Mouse (Mus musculus) limb, embryonic 13.5 days (tissue): ENCODE results near the gene Col4a1. TPM values are rescaled to one million over a fixed set of nuclear protein-coding genes. Genes with fewer than 3 reads are reported as not detected.

Experiments used
- ATAC-seq: fragments of 200-750 bp; cut with Nextera tagmentation; 2 replicates; pipeline ENCODE4 v1.8.0; 2017; ENCODE audit warnings: low read depth, moderate number of reproducible peaks, moderate TSS enrichment; ENCODE audit not compliant: low FRiP score
- H3K27ac ChIP-seq: fragments of 300-500 bp; sonication (generic); 2 replicates; pipeline ENCODE4 v1.5.1; 2015; ENCODE audit warnings: inconsistent platforms, mild to moderate bottlenecking, moderate library complexity
- H3K27me3 ChIP-seq: fragments of 300-500 bp; sonication (generic); 2 replicates; pipeline ENCODE4 v1.6.1; 2015; ENCODE audit warnings: mild to moderate bottlenecking, inconsistent platforms
- H3K36me3 ChIP-seq: fragments of 300-500 bp; sonication (generic); 2 replicates; pipeline ENCODE4 v1.6.1; 2015; ENCODE audit warnings: inconsistent platforms, mild to moderate bottlenecking, moderate library complexity
- H3K4me1 ChIP-seq: fragments of 300-500 bp; sonication (generic); 2 replicates; pipeline ENCODE4 v1.6.1; 2015; ENCODE audit warnings: inconsistent platforms
- H3K4me2 ChIP-seq: fragments of 300-500 bp; sonication (generic); replicated peaks from 2 replicates; pipeline ENCODE4 v1.6.1; 2015; ENCODE audit warnings: inconsistent platforms, mild to moderate bottlenecking, moderate library complexity
- H3K4me3 ChIP-seq: fragments of 300-500 bp; sonication (generic); 2 replicates; pipeline ENCODE4 v1.5.1; 2015; ENCODE audit warnings: moderate library complexity, mild to moderate bottlenecking, inconsistent platforms
- H3K9ac ChIP-seq: fragments of 300-500 bp; sonication (generic); 2 replicates; pipeline ENCODE4 v1.6.1; 2015; ENCODE audit warnings: mild to moderate bottlenecking, inconsistent platforms
- H3K9me3 ChIP-seq: fragments of 300-500 bp; sonication (generic); 2 replicates; pipeline ENCODE4 v1.6.1; 2016; ENCODE audit warnings: inconsistent platforms
- WGBS: fragments of 180-500 bp; shearing (Covaris S2); methylation state at CpG from one replicate; pipeline ENCODE4 v1.1.7; 2015; 5-methylcytosine and 5-hydroxymethylcytosine counted together
- polyA plus RNA-seq: library from polyadenylated mRNA; unstranded; fragments of >200 nt; fragmentation: Nextera tagmentation; extraction: Ambion mirVana; gene quantifications from 2 replicates; pipeline ENCODE4 v1.2.1, GENCODE M21; 2015

Gene Col4a1
- polyA plus RNA-seq, 1 experiment from 2014 or later = 115 TPM

GRCm38 (mm10) chr8:11182606-11183005 is 130.0 kb downstream of the Col4a1 start:
- Histone ChIP-seq H3K4me1 (peaks cover 12% of the 10 kb centered on the region), H3K9ac (no peak overlapping the region), H3K27ac (no peak overlapping the region), H3K4me2 (no peak overlapping the region), H3K36me3 (no peaks in the 10 kb centered on the region), H3K27me3 (no peaks in the 10 kb centered on the region), H3K4me3 (no peak overlapping the region), H3K9me3 (no peaks in the 10 kb centered on the region)
- no peak for ATAC-seq
- 83% methylated on average over 12 of the region's 12 CpGs for WGBS

- H3K4me1 ChIP-seq = peaks cover 9% of the 10 kb centered on the region
- no peak overlapping the region for H3K4me2 ChIP-seq
- H3K9me3 ChIP-seq = no peaks in the 10 kb centered on the region
- no peak overlapping the region for H3K9ac ChIP-seq
- ATAC-seq = no peak
- no peaks in the 10 kb centered on the region for H3K27me3 ChIP-seq
- 56% methylated on average over 4 of the region's 4 CpGs for WGBS
- H3K27ac ChIP-seq = no peak overlapping the region
- H3K36me3 ChIP-seq = no peaks in the 10 kb centered on the region
- no peak overlapping the region for H3K4me3 ChIP-seq
Observed at GRCm38 (mm10) chr8:11182148-11182484, 130.5 kb downstream of the Col4a1 start.

GRCm38 (mm10) chr8:11181420-11182147 is 131.0 kb downstream of the Col4a1 start:
- Histone ChIP-seq H3K9me3 (no peaks in the 10 kb centered on the region), H3K4me1 (peaks cover 8% of the 10 kb centered on the region), H3K4me3 (no peak overlapping the region), H3K27ac (no peak overlapping the region), H3K36me3 (no peaks in the 10 kb centered on the region), H3K4me2 (no peak overlapping the region), H3K9ac (no peak overlapping the region), H3K27me3 (no peaks in the 10 kb centered on the region)
- no peak for ATAC-seq
- WGBS = 79% methylated on average over 11 of the region's 11 CpGs

GRCm38 (mm10) chr8:11179869-11180268 is 132.8 kb downstream of the Col4a1 start:
- ATAC-seq = no peak
- Histone ChIP-seq H3K27me3 (no peaks in the 10 kb centered on the region), H3K4me1 (peaks cover 8% of the 10 kb centered on the region), H3K9me3 (no peaks in the 10 kb centered on the region), H3K4me2 (no peak overlapping the region), H3K4me3 (no peak overlapping the region), H3K9ac (no peak overlapping the region), H3K27ac (no peak overlapping the region), H3K36me3 (no peaks in the 10 kb centered on the region)
- WGBS = 70% methylated on average over 3 of the region's 3 CpGs

GRCm38 (mm10) chr8:11176393-11176792 is 136.2 kb downstream of the Col4a1 start:
- Histone ChIP-seq H3K9me3 (no peaks in the 10 kb centered on the region), H3K4me1 (peaks cover 5% of the 10 kb centered on the region; the same call in 1 of the 2 replicates), H3K36me3 (no peaks in the 10 kb centered on the region), H3K4me2 (no peak overlapping the region), H3K27ac (0 out of 2 replicates have a peak overlapping the region, but pooled peaks have one; percentile 11), H3K4me3 (no peak overlapping the region), H3K27me3 (peaks cover 4% of the 10 kb centered on the region; the same call in 1 of the 2 replicates), H3K9ac (no peak overlapping the region)
- WGBS = 81% methylated on average over 7 of the region's 7 CpGs
- no peak for ATAC-seq

GRCm38 (mm10) chr8:11173284-11174191 is 139.1 kb downstream of the Col4a1 start:
- ATAC-seq = peak; percentile 70
- 71% methylated on average over 17 of the region's 17 CpGs for WGBS

GRCm38 (mm10) chr8:11171526-11171925 is 141.1 kb downstream of the Col4a1 start:
- no peaks in the 10 kb centered on the region for H3K36me3 ChIP-seq
- WGBS = 71% methylated on average over 7 of the region's 7 CpGs
- H3K27me3 ChIP-seq = peaks cover 4% of the 10 kb centered on the region; the same call in 1 of the 2 replicates
- peaks cover 8% of the 10 kb centered on the region; the same call in 1 of the 2 replicates for H3K4me1 ChIP-seq
- no peaks in the 10 kb centered on the region for H3K9me3 ChIP-seq
- no peak for ATAC-seq
- H3K9ac ChIP-seq = no peak overlapping the region
- no peak overlapping the region for H3K27ac ChIP-seq
- H3K4me2 ChIP-seq = no peak overlapping the region
- H3K4me3 ChIP-seq = no peak overlapping the region

More at GRCm38 (mm10) chr8:11173284-11174191, 139.1 kb downstream of the Col4a1 start:
- Histone ChIP-seq H3K4me2 (no peak overlapping the region), H3K4me1 (peaks cover 8% of the 10 kb centered on the region; the same call in 1 of the 2 replicates), H3K9me3 (no peaks in the 10 kb centered on the region), H3K27ac (no peak overlapping the region), H3K27me3 (peaks cover 4% of the 10 kb centered on the region; the same call in 1 of the 2 replicates), H3K9ac (no peak overlapping the region), H3K4me3 (no peak overlapping the region), H3K36me3 (no peaks in the 10 kb centered on the region)

- Histone ChIP-seq H3K4me2 (no peak overlapping the region), H3K36me3 (no peaks in the 10 kb centered on the region), H3K27me3 (peaks cover 4% of the 10 kb centered on the region; the same call in 1 of the 2 replicates), H3K4me1 (peaks cover 24% of the 10 kb centered on the region), H3K9ac (no peak overlapping the region), H3K27ac (no peak overlapping the region; the same call in 1 of the 2 replicates), H3K4me3 (no peak overlapping the region), H3K9me3 (no peaks in the 10 kb centered on the region)
- WGBS = 78% methylated on average over 2 of the region's 2 CpGs
- ATAC-seq = no peak
Observed at GRCm38 (mm10) chr8:11169383-11169782, 143.2 kb downstream of the Col4a1 start.

- H3K4me1 ChIP-seq = peaks cover 20% of the 10 kb centered on the region
- H3K4me3 ChIP-seq = no peak overlapping the region
- H3K27ac ChIP-seq = no peak overlapping the region
- WGBS = 91% methylated on average over 3 of the region's 3 CpGs
- ATAC-seq = no peak
- H3K9me3 ChIP-seq = no peaks in the 10 kb centered on the region
- H3K9ac ChIP-seq = no peak overlapping the region
- no peak overlapping the region for H3K4me2 ChIP-seq
- H3K27me3 ChIP-seq = peaks cover 4% of the 10 kb centered on the region; the same call in 1 of the 2 replicates
- no peaks in the 10 kb centered on the region for H3K36me3 ChIP-seq
Observed at GRCm38 (mm10) chr8:11168780-11169179, 143.8 kb downstream of the Col4a1 start.

- 81% methylated on average over 9 of the region's 9 CpGs for WGBS
- H3K4me3 ChIP-seq = no peak overlapping the region
- H3K9ac ChIP-seq = no peak overlapping the region
- H3K27me3 ChIP-seq = 0 out of 2 replicates have a peak, but pooled peaks cover under 1% of the 10 kb centered on the region
- H3K36me3 ChIP-seq = no peaks in the 10 kb centered on the region
- no peak overlapping the region for H3K27ac ChIP-seq
- H3K4me1 ChIP-seq = peaks cover 19% of the 10 kb centered on the region
- no peak for ATAC-seq
- H3K9me3 ChIP-seq = no peaks in the 10 kb centered on the region
- H3K4me2 ChIP-seq = no peak overlapping the region
Observed at GRCm38 (mm10) chr8:11167955-11168354, 144.7 kb downstream of the Col4a1 start.

GRCm38 (mm10) chr8:11165592-11165991 is 147.0 kb downstream of the Col4a1 start:
- H3K4me2 ChIP-seq = no peak overlapping the region
- H3K27ac ChIP-seq = peak overlapping the region; percentile 92
- ATAC-seq = peak; percentile 79
- 11% methylated on average over 4 of the region's 4 CpGs for WGBS
- 0 out of 2 replicates have a peak overlapping the region, but pooled peaks have one; percentile 25 for H3K9ac ChIP-seq
- H3K36me3 ChIP-seq = no peaks in the 10 kb centered on the region
- no peaks in the 10 kb centered on the region for H3K27me3 ChIP-seq
- H3K4me1 ChIP-seq = peaks cover 19% of the 10 kb centered on the region
- no peak overlapping the region for H3K4me3 ChIP-seq
- H3K9me3 ChIP-seq = no peaks in the 10 kb centered on the region

GRCm38 (mm10) chr8:11156319-11156692 is 156.3 kb downstream of the Col4a1 start:
- no peak overlapping the region for H3K4me2 ChIP-seq
- H3K4me1 ChIP-seq = no peaks in the 10 kb centered on the region
- no peak overlapping the region for H3K27ac ChIP-seq
- H3K36me3 ChIP-seq = no peaks in the 10 kb centered on the region
- no peak overlapping the region for H3K4me3 ChIP-seq
- no peak for ATAC-seq
- H3K27me3 ChIP-seq = no peaks in the 10 kb centered on the region
- WGBS = 74% methylated on average over 2 of the region's 2 CpGs
- H3K9me3 ChIP-seq = no peaks in the 10 kb centered on the region
- H3K9ac ChIP-seq = no peak overlapping the region
